Comparison of ENCODE assay signal across 16 mouse cellular contexts in the genomic region with DNA sequence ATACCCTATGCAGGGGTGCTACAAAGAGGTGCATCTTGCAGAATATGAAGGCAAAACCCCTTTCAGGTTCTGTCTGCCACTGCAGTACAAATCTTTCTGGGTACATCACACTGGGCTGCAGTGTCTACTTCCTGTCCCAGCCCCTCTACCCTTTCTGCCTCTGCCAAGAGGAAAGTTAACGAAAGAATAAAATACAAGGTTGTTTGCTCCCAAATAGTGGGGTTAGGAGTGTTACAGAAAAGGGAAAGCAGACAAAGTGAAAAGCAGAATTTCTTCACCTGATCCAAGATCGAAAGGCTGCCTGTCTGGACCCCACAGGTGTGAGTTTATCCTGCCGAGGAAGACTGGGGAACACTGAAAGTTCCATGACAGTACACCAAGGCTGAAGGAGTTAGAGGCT.
"Had no signal": no experiment of that assay in that cellular context is flagged by ENCODE, and none has a peak within 500 bp of the region (broad histone marks: within the 10 kb centered on the region; RNA-seq: fewer than 3 reads in every experiment).

No protein-coding gene starts in this region.

- H3K27ac ChIP-seq: neural tube, embryonic 13.5 days; neural tube, embryonic 15.5 days; stomach, embryonic 15.5 days; stomach, postnatal 0 days had no signal

- DNase-seq: retina, postnatal 1 day; right cerebral cortex, adult 18-20 months; right cerebral cortex, postnatal 14 days; right cerebral cortex, postnatal 25 days; right cerebral cortex, postnatal 4 days; spleen, adult 18-20 months; thymus, adult 18-20 months; thymus, adult 2 months; thymus, postnatal 14 days; thymus, postnatal 25 days; thymus, postnatal 36 days; thymus, postnatal 4 days had no signal

- H3K4me3 ChIP-seq: neural tube, embryonic 13.5 days; neural tube, embryonic 15.5 days; stomach, embryonic 15.5 days had no signal

- H3K9me3 ChIP-seq: neural tube, embryonic 13.5 days; neural tube, embryonic 15.5 days; stomach, embryonic 15.5 days had no signal

- H3K4me1 ChIP-seq: stomach, embryonic 15.5 days had no signal

- H3K27me3 ChIP-seq: neural tube, embryonic 13.5 days; neural tube, embryonic 15.5 days; stomach, embryonic 15.5 days had no signal

- H3K36me3 ChIP-seq: neural tube, embryonic 13.5 days; neural tube, embryonic 15.5 days; stomach, embryonic 15.5 days had no signal

- H3K4me2 ChIP-seq: neural tube, embryonic 13.5 days; neural tube, embryonic 15.5 days; stomach, embryonic 15.5 days had no signal

- H3K9ac ChIP-seq: neural tube, embryonic 13.5 days; neural tube, embryonic 15.5 days; stomach, embryonic 15.5 days had no signal
